Mouse (Mus musculus): ENCODE data around the gene Patl2.

- TF ChIP-seq CTCF (IDR thresholded peaks at IDR 0.05; ENCODE audit: borderline replicate concordance, extremely low read depth, insufficient read depth, insufficient read length) (no peak), POLR2A (IDR thresholded peaks at IDR 0.05; ENCODE audit: borderline replicate concordance, extremely low read depth, insufficient read depth, insufficient read length, poor library complexity, severe bottlenecking) (no peak)
Measured at GRCm38 (mm10) chr2:122164293-122164692, 21.7 kb downstream of the Patl2 start.

All from brain, embryonic 14.5 days (tissue).